Mouse (Mus musculus): ENCODE data around the gene Ndufb10.

The Ndufb10 gene

DNA sequence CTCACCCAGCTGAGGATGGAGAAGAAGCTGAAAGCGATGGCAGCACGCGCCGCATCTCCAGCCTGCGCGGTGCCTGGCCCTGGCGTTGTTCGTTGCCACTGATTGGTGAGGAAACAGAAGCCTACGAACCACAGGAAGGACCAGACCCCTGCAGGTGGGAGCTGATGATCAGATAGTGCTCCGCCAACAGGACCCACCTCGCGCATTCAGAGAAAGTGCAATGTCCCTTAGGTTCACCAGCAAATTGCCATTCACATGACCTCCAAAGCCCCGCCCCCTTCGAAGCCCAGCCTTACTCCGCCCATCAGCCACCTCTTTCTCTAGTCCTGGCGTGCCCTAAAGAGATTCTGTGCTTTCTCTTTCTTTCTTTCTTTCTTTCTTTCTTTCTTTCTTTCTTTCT is 37.8 kb downstream of the Ndufb10 start:
- in situ Hi-C loops (cut with MboI; ENCODE audit: low pct_unique_long_range_greater_than_20kb in 1 of 2, low sequenced_read_pairs in 2 of 2, unreplicated experiment in 1 of 2) = no loop called here

GRCm38 (mm10) chr17:24677500-24678080 is 46.7 kb downstream of the Ndufb10 start:
- in situ Hi-C loops (cut with MboI; ENCODE audit: low pct_unique_long_range_greater_than_20kb in 1 of 2, low sequenced_read_pairs in 2 of 2, unreplicated experiment in 1 of 2) = no loop called here

DNA sequence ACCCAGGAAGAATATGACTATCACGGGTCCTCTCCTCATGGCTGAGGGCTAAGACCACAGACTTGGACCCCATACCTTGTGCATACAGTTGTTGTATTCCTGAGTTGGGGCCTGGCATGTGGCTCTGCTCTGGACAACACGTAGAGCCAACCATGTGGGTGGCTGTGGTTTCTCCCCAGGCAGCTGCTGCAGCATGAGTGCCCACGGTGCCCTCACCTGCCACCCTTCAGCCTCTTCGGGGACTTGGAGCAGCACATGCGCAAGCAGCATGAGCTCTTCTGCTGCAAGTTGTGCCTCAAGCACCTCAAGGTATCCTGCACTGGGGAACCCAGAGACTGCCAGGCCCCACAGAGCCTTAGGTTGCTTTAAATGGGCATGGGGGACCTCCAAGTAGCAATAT is 47.4 kb downstream of the Ndufb10 start:
- in situ Hi-C loops (cut with MboI; ENCODE audit: low pct_unique_long_range_greater_than_20kb in 1 of 2, low sequenced_read_pairs in 2 of 2, unreplicated experiment in 1 of 2) = no loop called here

- in situ Hi-C loops (cut with MboI; ENCODE audit: low pct_unique_long_range_greater_than_20kb in 1 of 2, low sequenced_read_pairs in 2 of 2, unreplicated experiment in 1 of 2) = no loop called here
Measured at GRCm38 (mm10) chr17:24676187-24676586, 48.1 kb downstream of the Ndufb10 start.

- in situ Hi-C loops (cut with MboI; ENCODE audit: low pct_unique_long_range_greater_than_20kb in 1 of 2, low sequenced_read_pairs in 2 of 2, unreplicated experiment in 1 of 2) = no loop called here
Measured at GRCm38 (mm10) chr17:24674277-24674676, 50.0 kb downstream of the Ndufb10 start.

GRCm38 (mm10) chr17:24672141-24672540 is 52.1 kb downstream of the Ndufb10 start:
- in situ Hi-C loops (cut with MboI; ENCODE audit: low pct_unique_long_range_greater_than_20kb in 1 of 2, low sequenced_read_pairs in 2 of 2, unreplicated experiment in 1 of 2) = no loop called here
